Mouse (Mus musculus) neural tube, embryonic 13.5 days (tissue): ENCODE results near the gene Hoxc12. TPM values are rescaled to one million over a fixed set of nuclear protein-coding genes. Genes with fewer than 3 reads are reported as not detected.
A peak's percentile ranks its signal among the peaks of the same experiment; 100 is the strongest.

Experiments used
- ATAC-seq: fragments of 200-750 bp; cut with Nextera tagmentation; 2 replicates; pipeline ENCODE4 v1.8.0; 2017; ENCODE audit warnings: low read depth, mild to moderate bottlenecking, moderate TSS enrichment, moderate library complexity
- H3K27ac ChIP-seq: fragments of 300-500 bp; sonication (generic); replicated peaks from 2 replicates; pipeline ENCODE4 v1.5.1; 2015; ENCODE audit warnings: moderate library complexity, mild to moderate bottlenecking, inconsistent platforms
- H3K27me3 ChIP-seq: fragments of 300-500 bp; sonication (generic); 2 replicates; pipeline ENCODE4 v1.6.1; 2015; ENCODE audit warnings: mild to moderate bottlenecking, inconsistent platforms
- H3K36me3 ChIP-seq: fragments of 300-500 bp; sonication (generic); 2 replicates; pipeline ENCODE4 v1.6.1; 2015; ENCODE audit warnings: mild to moderate bottlenecking, inconsistent platforms
- H3K4me1 ChIP-seq: fragments of 300-500 bp; sonication (generic); replicated peaks from 2 replicates; pipeline ENCODE4 v1.6.1; 2015; ENCODE audit warnings: inconsistent platforms
- H3K4me2 ChIP-seq: fragments of 300-500 bp; sonication (generic); 2 replicates; pipeline ENCODE4 v1.6.1; 2015; ENCODE audit warnings: inconsistent platforms, mild to moderate bottlenecking, moderate library complexity
- H3K4me3 ChIP-seq: fragments of 300-500 bp; sonication (generic); 2 replicates; pipeline ENCODE4 v1.5.1; 2015; ENCODE audit warnings: mild to moderate bottlenecking, inconsistent platforms
- H3K9ac ChIP-seq: fragments of 300-500 bp; sonication (generic); 2 replicates; pipeline ENCODE4 v1.6.1; 2015; ENCODE audit warnings: moderate library complexity, mild to moderate bottlenecking, inconsistent platforms
- H3K9me3 ChIP-seq: fragments of 300-500 bp; sonication (generic); 2 replicates; pipeline ENCODE4 v1.6.1; 2016; ENCODE audit warnings: inconsistent platforms
- WGBS: fragments of 180-500 bp; shearing (Covaris S2); methylation state at CpG from one replicate; pipeline ENCODE4 v1.1.7; 2015; 5-methylcytosine and 5-hydroxymethylcytosine counted together
- polyA plus RNA-seq: library from polyadenylated mRNA; unstranded; fragments of >200 nt; fragmentation: Nextera tagmentation; extraction: Ambion mirVana; gene quantifications from 2 replicates; pipeline ENCODE4 v1.2.1, GENCODE M21; 2015

The Hoxc12 gene
- polyA plus RNA-seq, 1 experiment from 2014 or later, result 7.8 TPM

GRCm38 (mm10) chr15:102978615-102979515, 42.3 kb downstream of the Hoxc12 start:
- peak overlapping the region; percentile 90 for H3K4me3 ChIP-seq
- no peaks in the 10 kb centered on the region for H3K36me3 ChIP-seq
- no peaks in the 10 kb centered on the region for H3K9me3 ChIP-seq
- peaks cover 55% of the 10 kb centered on the region for H3K4me1 ChIP-seq
- ATAC-seq, result no peak
- peak overlapping the region; percentile 99 for H3K27ac ChIP-seq
- peak overlapping the region; percentile 91 for H3K4me2 ChIP-seq
- under 1% methylated on average over 13 of the region's 13 CpGs for WGBS
- H3K27me3 ChIP-seq, result peaks cover 21% of the 10 kb centered on the region
- peak overlapping the region; percentile 100 for H3K9ac ChIP-seq

DNA sequence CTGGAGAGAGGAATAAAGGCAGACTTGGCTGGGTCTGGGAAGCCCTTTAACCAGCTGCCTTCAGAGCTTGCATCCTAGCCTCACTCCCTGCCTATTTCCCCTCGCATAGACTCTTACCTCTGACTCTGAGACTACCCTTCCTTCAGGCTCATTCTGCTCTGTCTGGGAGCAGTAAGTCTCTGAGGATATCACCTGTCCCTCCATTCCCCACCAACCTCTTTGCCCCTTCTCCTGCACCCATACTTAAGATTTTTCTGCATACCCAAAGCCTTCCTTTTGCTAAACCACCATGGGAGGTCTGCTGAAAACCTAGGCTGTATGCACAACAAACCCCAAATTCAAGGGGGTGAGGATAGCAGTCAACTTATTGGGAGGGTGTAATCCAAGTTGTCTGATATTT, 43.4 kb downstream of the Hoxc12 start:
- Histone ChIP-seq H3K4me2 (peak overlapping the region; percentile 91), H3K27ac (peak overlapping the region; percentile 99), H3K27me3 (peaks cover 18% of the 10 kb centered on the region), H3K36me3 (no peaks in the 10 kb centered on the region), H3K9me3 (no peaks in the 10 kb centered on the region), H3K4me1 (peaks cover 63% of the 10 kb centered on the region), H3K4me3 (peak overlapping the region; percentile 90), H3K9ac (peak overlapping the region; percentile 100)
- 13% methylated on average over 1 of the region's 1 CpGs for WGBS
- no peak for ATAC-seq

- no peaks in the 10 kb centered on the region for H3K36me3 ChIP-seq
- WGBS, result 2% methylated on average over 11 of the region's 11 CpGs
- ATAC-seq, result no peak
- peaks cover 64% of the 10 kb centered on the region for H3K4me1 ChIP-seq
- H3K4me2 ChIP-seq, result peak overlapping the region; percentile 91
- no peaks in the 10 kb centered on the region for H3K9me3 ChIP-seq
- peak overlapping the region; percentile 99 for H3K27ac ChIP-seq
- H3K27me3 ChIP-seq, result peaks cover 18% of the 10 kb centered on the region
- peak overlapping the region; percentile 100 for H3K9ac ChIP-seq
- peak overlapping the region; percentile 90 for H3K4me3 ChIP-seq
Measured at GRCm38 (mm10) chr15:102980352-102980751, 43.8 kb downstream of the Hoxc12 start.

- Histone ChIP-seq H3K4me1 (peaks cover 66% of the 10 kb centered on the region), H3K27ac (peak overlapping the region; percentile 99), H3K9me3 (no peaks in the 10 kb centered on the region), H3K36me3 (no peaks in the 10 kb centered on the region), H3K4me2 (peak overlapping the region; percentile 91), H3K27me3 (peaks cover 24% of the 10 kb centered on the region), H3K4me3 (peak overlapping the region; percentile 90), H3K9ac (peak overlapping the region; percentile 100)
- ATAC-seq, result 0 out of 2 replicates have a peak, but pooled peaks have one; percentile 21
- 0% methylated on average over 14 of the region's 14 CpGs for WGBS
Measured at GRCm38 (mm10) chr15:102980912-102981311, 44.4 kb downstream of the Hoxc12 start.

DNA sequence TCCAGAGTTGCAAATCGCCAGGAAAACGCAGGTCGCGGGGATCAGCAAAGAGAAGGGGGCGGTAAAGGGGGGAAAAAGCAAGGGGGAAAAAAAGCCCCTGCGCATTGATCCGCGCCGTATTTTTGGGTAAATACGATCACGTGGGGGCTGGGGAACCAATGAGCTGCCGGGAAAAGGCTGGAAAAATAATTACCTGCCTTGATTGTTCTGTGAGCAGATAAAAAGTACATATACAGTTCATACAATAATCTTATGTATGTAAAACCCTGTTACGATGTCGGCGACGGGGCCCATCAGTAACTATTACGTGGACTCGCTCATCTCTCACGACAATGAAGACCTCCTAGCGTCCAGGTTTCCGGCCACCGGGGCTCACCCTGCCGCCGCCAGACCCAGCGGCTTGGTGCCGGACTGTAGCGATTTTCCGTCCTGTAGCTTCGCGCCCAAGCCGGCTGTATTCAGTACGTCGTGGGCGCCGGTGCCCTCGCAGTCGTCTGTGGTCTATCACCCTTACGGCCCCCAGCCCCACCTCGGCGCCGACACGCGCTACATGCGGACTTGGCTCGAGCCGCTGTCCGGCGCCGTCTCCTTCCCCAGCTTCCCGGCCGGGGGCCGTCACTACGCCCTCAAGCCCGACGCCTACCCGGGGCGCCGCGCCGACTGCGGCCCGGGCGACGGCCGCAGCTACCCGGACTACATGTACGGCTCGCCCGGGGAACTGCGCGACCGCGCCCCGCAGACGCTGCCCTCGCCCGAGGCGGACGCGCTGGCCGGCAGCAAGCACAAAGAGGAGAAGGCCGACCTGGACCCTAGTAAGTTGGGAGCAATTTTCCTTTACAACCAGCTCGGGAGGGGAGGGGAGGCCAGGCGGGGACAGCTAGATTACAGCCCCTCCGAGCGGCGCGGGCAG, 45.1 kb downstream of the Hoxc12 start:
- no peaks in the 10 kb centered on the region for H3K36me3 ChIP-seq
- no peaks in the 10 kb centered on the region for H3K9me3 ChIP-seq
- peak overlapping the region; percentile 100 for H3K9ac ChIP-seq
- peak overlapping the region; percentile 91 for H3K4me2 ChIP-seq
- H3K27me3 ChIP-seq, result peaks cover 31% of the 10 kb centered on the region
- H3K4me3 ChIP-seq, result peak overlapping the region; percentile 90
- WGBS, result under 1% methylated on average over 88 of the region's 88 CpGs
- H3K4me1 ChIP-seq, result peaks cover 72% of the 10 kb centered on the region
- ATAC-seq, result no peak
- peak overlapping the region; percentile 99 for H3K27ac ChIP-seq

DNA sequence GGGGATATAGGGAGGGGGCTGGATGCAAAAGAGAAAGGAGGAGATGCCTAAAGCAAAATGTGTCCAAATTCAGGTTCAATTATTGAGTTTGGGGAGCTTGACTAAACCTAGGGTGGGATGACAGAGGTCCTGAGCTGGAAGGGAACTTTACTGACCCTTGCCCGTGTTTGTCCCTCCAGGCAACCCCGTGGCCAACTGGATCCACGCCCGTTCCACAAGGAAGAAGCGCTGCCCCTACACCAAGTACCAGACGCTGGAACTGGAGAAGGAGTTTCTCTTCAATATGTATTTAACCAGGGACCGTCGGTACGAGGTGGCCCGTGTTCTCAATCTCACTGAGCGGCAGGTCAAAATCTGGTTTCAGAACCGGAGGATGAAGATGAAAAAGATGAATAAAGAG, 47.2 kb downstream of the Hoxc12 start:
- H3K27me3 ChIP-seq, result peaks cover 22% of the 10 kb centered on the region
- H3K9me3 ChIP-seq, result no peaks in the 10 kb centered on the region
- no peak for ATAC-seq
- peak overlapping the region; percentile 99 for H3K27ac ChIP-seq
- peaks cover 79% of the 10 kb centered on the region for H3K4me1 ChIP-seq
- no peaks in the 10 kb centered on the region for H3K36me3 ChIP-seq
- H3K4me2 ChIP-seq, result peak overlapping the region; percentile 91
- WGBS, result 2% methylated on average over 12 of the region's 12 CpGs
- peak overlapping the region; percentile 90 for H3K4me3 ChIP-seq
- H3K9ac ChIP-seq, result peak overlapping the region; percentile 100

DNA sequence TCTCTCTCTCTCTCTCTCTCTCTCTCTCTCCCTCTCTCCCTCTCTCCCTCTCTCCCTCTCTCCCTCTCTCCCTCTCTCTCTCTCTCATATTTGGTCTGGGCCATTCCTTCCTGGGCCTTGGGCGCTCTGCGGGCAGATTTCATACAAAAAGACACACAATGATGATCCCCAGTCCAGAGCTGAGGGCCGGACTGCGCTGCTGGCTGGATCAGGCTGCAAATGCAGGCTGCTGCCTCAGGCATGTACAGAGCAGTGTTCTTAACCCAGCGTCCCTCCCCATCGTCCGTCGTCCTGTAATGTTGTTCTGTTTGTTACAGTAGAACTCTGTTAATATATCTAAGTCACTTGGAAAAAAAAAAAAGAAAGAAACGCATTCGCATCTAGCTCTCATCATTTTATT, 48.0 kb downstream of the Hoxc12 start:
- peak overlapping the region; percentile 99 for H3K27ac ChIP-seq
- no peaks in the 10 kb centered on the region for H3K36me3 ChIP-seq
- H3K9ac ChIP-seq, result peak overlapping the region; percentile 100
- WGBS, result 2% methylated on average over 10 of the region's 10 CpGs
- H3K4me3 ChIP-seq, result peak overlapping the region; percentile 90
- H3K9me3 ChIP-seq, result no peaks in the 10 kb centered on the region
- peaks cover 79% of the 10 kb centered on the region for H3K4me1 ChIP-seq
- peak overlapping the region; percentile 91 for H3K4me2 ChIP-seq
- peaks cover 17% of the 10 kb centered on the region for H3K27me3 ChIP-seq
- ATAC-seq, result no peak

- WGBS, result 5% methylated on average over 3 of the region's 3 CpGs
- Histone ChIP-seq H3K4me1 (peaks cover 79% of the 10 kb centered on the region), H3K4me3 (peak overlapping the region; percentile 90), H3K27ac (peak overlapping the region; percentile 99), H3K27me3 (peaks cover 17% of the 10 kb centered on the region), H3K4me2 (peak overlapping the region; percentile 91), H3K36me3 (no peaks in the 10 kb centered on the region), H3K9ac (peak overlapping the region; percentile 100), H3K9me3 (no peaks in the 10 kb centered on the region)
- no peak for ATAC-seq
Measured at GRCm38 (mm10) chr15:102984925-102985324, 48.4 kb downstream of the Hoxc12 start.

GRCm38 (mm10) chr15:102987124-102987833, 50.7 kb downstream of the Hoxc12 start:
- Histone ChIP-seq H3K36me3 (no peaks in the 10 kb centered on the region), H3K4me3 (peak overlapping the region; percentile 90), H3K9me3 (no peaks in the 10 kb centered on the region), H3K4me2 (peak overlapping the region; percentile 91), H3K9ac (peak overlapping the region; percentile 100), H3K4me1 (peaks cover 95% of the 10 kb centered on the region), H3K27ac (peak overlapping the region; percentile 99), H3K27me3 (peaks cover 17% of the 10 kb centered on the region)
- WGBS, result 4% methylated on average over 21 of the region's 21 CpGs
- ATAC-seq, result peak; percentile 21

- WGBS, result 28% methylated on average over 5 of the region's 5 CpGs
- Histone ChIP-seq H3K27ac (peak overlapping the region; percentile 99), H3K4me2 (peak overlapping the region; percentile 91), H3K27me3 (peaks cover 17% of the 10 kb centered on the region), H3K36me3 (no peaks in the 10 kb centered on the region), H3K4me3 (peak overlapping the region; percentile 90), H3K9ac (peak overlapping the region; percentile 100), H3K9me3 (no peaks in the 10 kb centered on the region), H3K4me1 (peaks cover 98% of the 10 kb centered on the region)
- ATAC-seq, result no peak
Measured at GRCm38 (mm10) chr15:102988078-102988477, 51.5 kb downstream of the Hoxc12 start.
